Mouse (Mus musculus) midbrain, embryonic 15.5 days (tissue): ENCODE data around the gene Acnat1. TPM values are rescaled to one million over a fixed set of nuclear protein-coding genes. Genes with fewer than 3 reads are reported as not detected.
"Not testable (repeated sequence)": the region's sequence is repeated elsewhere in the genome, so short reads cannot be mapped to it uniquely, and the experiment has no call there.

Experiments used
- ATAC-seq: fragments of 200-750 bp; cut with Nextera tagmentation; replicated peaks from 2 replicates; pipeline ENCODE4 v1.8.0; 2017; ENCODE audit warnings: moderate TSS enrichment
- H3K27ac ChIP-seq: fragments of 300-500 bp; sonication (generic); 2 replicates; pipeline ENCODE4 v1.5.1; 2015; ENCODE audit warnings: mild to moderate bottlenecking, inconsistent platforms
- H3K27me3 ChIP-seq: fragments of 300-500 bp; sonication (generic); replicated peaks from 2 replicates; pipeline ENCODE4 v1.6.1; 2015; ENCODE audit warnings: inconsistent platforms
- H3K36me3 ChIP-seq: fragments of 300-500 bp; sonication (generic); replicated peaks from 2 replicates; pipeline ENCODE4 v1.6.1; 2015; ENCODE audit warnings: inconsistent platforms
- H3K4me1 ChIP-seq: fragments of 300-500 bp; sonication (generic); 2 replicates; pipeline ENCODE4 v1.6.1; 2015; ENCODE audit warnings: inconsistent platforms
- H3K4me2 ChIP-seq: fragments of 300-500 bp; sonication (generic); 2 replicates; pipeline ENCODE4 v1.6.1; 2015; ENCODE audit warnings: inconsistent platforms, mild to moderate bottlenecking, moderate library complexity
- H3K4me3 ChIP-seq: fragments of 300-500 bp; sonication (generic); 2 replicates; pipeline ENCODE4 v1.5.1; 2015; ENCODE audit warnings: mild to moderate bottlenecking, inconsistent platforms
- H3K9ac ChIP-seq: fragments of 300-500 bp; sonication (generic); 2 replicates; pipeline ENCODE4 v1.6.1; 2015; ENCODE audit warnings: mild to moderate bottlenecking, inconsistent platforms
- H3K9me3 ChIP-seq: fragments of 300-500 bp; sonication (generic); 2 replicates; pipeline ENCODE4 v1.6.1; 2016; ENCODE audit warnings: inconsistent platforms
- WGBS: fragments of 180-500 bp; shearing (Covaris S2); methylation state at CpG from one replicate; pipeline ENCODE4 v1.1.7; 2015; ENCODE audit warnings: mixed read lengths; 5-methylcytosine and 5-hydroxymethylcytosine counted together
- polyA plus RNA-seq: library from polyadenylated mRNA; unstranded; fragments of >200 nt; fragmentation: Nextera tagmentation; extraction: Ambion mirVana; gene quantifications from 2 replicates; pipeline ENCODE4 v1.2.1, GENCODE M21; 2015

The Acnat1 gene
- polyA plus RNA-seq, 1 experiment from 2014 or later = not detected

GRCm38 (mm10) chr4:49451133-49451847 lies 22.4 kb downstream of the Acnat1 start:
- not testable (repeated sequence) for H3K4me3 ChIP-seq, H3K4me2 ChIP-seq, H3K36me3 ChIP-seq, H3K9me3 ChIP-seq, ATAC-seq, H3K27me3 ChIP-seq, H3K27ac ChIP-seq, H3K9ac ChIP-seq, H3K4me1 ChIP-seq
- WGBS = 89% methylated on average over 1 of the region's 1 CpGs

GRCm38 (mm10) chr4:49436968-49437367 lies 36.7 kb downstream of the Acnat1 start:
- not testable (repeated sequence) for ATAC-seq, H3K4me1 ChIP-seq, H3K4me2 ChIP-seq, H3K27ac ChIP-seq, H3K9me3 ChIP-seq, H3K27me3 ChIP-seq, H3K36me3 ChIP-seq, H3K9ac ChIP-seq, H3K4me3 ChIP-seq
- 94% methylated on average over 3 of the region's 3 CpGs for WGBS

- not testable (repeated sequence) for H3K9me3 ChIP-seq, H3K4me3 ChIP-seq, H3K27me3 ChIP-seq, H3K4me2 ChIP-seq, H3K36me3 ChIP-seq, ATAC-seq, H3K9ac ChIP-seq, H3K27ac ChIP-seq, H3K4me1 ChIP-seq
- 83% methylated on average over 2 of the region's 2 CpGs for WGBS
Measured at GRCm38 (mm10) chr4:49410151-49410550, 63.6 kb downstream of the Acnat1 start.

DNA sequence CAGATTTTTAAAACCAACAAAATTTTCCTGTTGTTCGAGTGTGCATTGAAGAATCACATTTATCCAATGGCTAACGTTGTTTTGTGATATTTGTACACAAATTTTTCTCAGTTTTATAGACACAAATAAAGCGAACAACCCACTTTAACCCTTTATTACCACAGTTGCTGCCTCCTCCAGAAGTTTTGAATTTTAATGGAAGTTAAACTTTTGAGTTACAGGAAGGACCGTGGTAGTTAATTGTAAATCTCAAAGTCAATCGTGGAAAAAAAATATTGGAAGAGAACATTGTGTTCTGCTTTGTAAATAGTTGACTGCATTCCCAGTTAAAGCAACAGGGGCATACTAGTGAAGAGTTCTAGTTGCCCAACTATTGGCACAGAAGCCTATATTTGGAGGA lies 65.8 kb downstream of the Acnat1 start, which contains the start of gene Acnat2:
TSS of gene Acnat2 (minus strand) at position 195 of the 400 bp plus-strand sequence.
- ATAC-seq, H3K27ac ChIP-seq, H3K4me1 ChIP-seq, H3K36me3 ChIP-seq, H3K9ac ChIP-seq, H3K9me3 ChIP-seq, H3K4me3 ChIP-seq, H3K4me2 ChIP-seq, H3K27me3 ChIP-seq: not testable (repeated sequence)
- 88% methylated on average over 5 of the region's 5 CpGs for WGBS

Other genes with a start within 250 kb of the Acnat1 start
- gene Acnat2, start 65.8 kb downstream of the Acnat1 start, polyA plus RNA-seq = not detected in 2 replicates
- gene Baat, start 32.6 kb upstream of the Acnat1 start, polyA plus RNA-seq = not detected in 2 replicates
- gene Mrpl50, start 47.2 kb upstream of the Acnat1 start, polyA plus RNA-seq = 70.6 and 77.5 TPM in 2 replicates
- 12.6 and 12.8 TPM in 2 replicates for gene Zfp189, start 47.3 kb upstream of the Acnat1 start, polyA plus RNA-seq
- 0.25 and 0.77 TPM in 2 replicates for gene Aldob, start 75.6 kb upstream of the Acnat1 start, polyA plus RNA-seq
- gene Tmem246, start 124.0 kb upstream of the Acnat1 start, polyA plus RNA-seq = 107 and 108 TPM in 2 replicates
- gene Rnf20, start 158.1 kb upstream of the Acnat1 start, polyA plus RNA-seq = 53.3 and 57.4 TPM in 2 replicates
- gene Ppp3r2, start 208.1 kb upstream of the Acnat1 start, polyA plus RNA-seq = 0.64 and 0.74 TPM in 2 replicates